Mouse (Mus musculus): ENCODE results near the gene Amotl1.

GRCm38 (mm10) chr9:14644956-14645355, at the start of gene Amotl1:
- TF ChIP-seq CTCF (conservative IDR thresholded peaks at IDR 0.05; ENCODE audit: low read length) (no peak), POU5F1 (IDR thresholded peaks at IDR 0.05; ENCODE audit: borderline replicate concordance, low read length) (no peak), NANOG (IDR thresholded peaks at IDR 0.05; ENCODE audit: borderline replicate concordance, low read length) (no peak)

All from E14TG2a.4 (cell line).